Mouse (Mus musculus) heart, postnatal 4 days (tissue): ENCODE data around the gene Clock. TPM values are rescaled to one million over a fixed set of nuclear protein-coding genes. Genes with fewer than 3 reads are reported as not detected.
A peak's percentile ranks its signal among the peaks of the same experiment; 100 is the strongest.

Experiments
- DNase-seq: peaks from one replicate; pipeline ENCODE4 v3.0.0; 2021
- total RNA-seq, 2 experiments: library from RNA; stranded (reverse); gene quantifications; 2 replicates each; pipeline ENCODE4 v1.2.3; 2021

Gene Clock
- total RNA-seq = 10 to 100 TPM; 37.1 to 38.9 TPM

GRCm38 (mm10) chr5:76304452-76305341, at the start of gene Clock:
Clock (minus strand) TSS chr5:76304792.
- DNase-seq = peak; percentile 92

GRCm38 (mm10) chr5:76351953-76352611, 47.5 kb upstream of the Clock start:
- no peak for DNase-seq

- DNase-seq = no peak
These were observed 46.9 kb upstream of the Clock start for GRCm38 (mm10) chr5:76351537-76351936.

GRCm38 (mm10) chr5:76346137-76346536, 41.5 kb upstream of the Clock start:
- no peak for DNase-seq

GRCm38 (mm10) chr5:76340931-76341330, 36.3 kb upstream of the Clock start:
- no peak for DNase-seq

- no peak for DNase-seq
These were observed 32.5 kb upstream of the Clock start for GRCm38 (mm10) chr5:76337100-76337499.

GRCm38 (mm10) chr5:76333833-76334232, 29.2 kb upstream of the Clock start:
- DNase-seq = no peak

- DNase-seq = no peak
These were observed 26.4 kb upstream of the Clock start, which contains the start of gene Pdcl2 for GRCm38 (mm10) chr5:76330953-76331352. Pdcl2 (minus strand) TSS chr5:76331156.

GRCm38 (mm10) chr5:76327296-76327695, 22.7 kb upstream of the Clock start:
- no peak for DNase-seq

GRCm38 (mm10) chr5:76325113-76325512, 20.5 kb upstream of the Clock start:
- no peak for DNase-seq

GRCm38 (mm10) chr5:76321249-76322196, 16.9 kb upstream of the Clock start:
- no peak for DNase-seq

GRCm38 (mm10) chr5:76308206-76308605, 3.6 kb upstream of the Clock start:
- DNase-seq = no peak

- no peak for DNase-seq
These were observed 1.7 kb upstream of the Clock start for GRCm38 (mm10) chr5:76306261-76306660.

GRCm38 (mm10) chr5:76305616-76306015, 1.0 kb upstream of the Clock start:
- DNase-seq = peak; percentile 21

- DNase-seq = peak; percentile 93
These were observed 694 bp downstream of the Clock start for GRCm38 (mm10) chr5:76303745-76304451.

GRCm38 (mm10) chr5:76303379-76303744, 1.2 kb downstream of the Clock start:
- DNase-seq = no peak

- DNase-seq = no peak
These were observed 2.6 kb downstream of the Clock start for GRCm38 (mm10) chr5:76302009-76302408.

- DNase-seq = no peak
These were observed 15.3 kb downstream of the Clock start for GRCm38 (mm10) chr5:76289234-76289691.

GRCm38 (mm10) chr5:76288256-76288655, 16.3 kb downstream of the Clock start:
- no peak for DNase-seq

- DNase-seq = no peak
These were observed 17.5 kb downstream of the Clock start for GRCm38 (mm10) chr5:76287062-76287461.

- DNase-seq = no peak
These were observed 18.9 kb downstream of the Clock start for GRCm38 (mm10) chr5:76285699-76286098.

GRCm38 (mm10) chr5:76283890-76284289, 20.7 kb downstream of the Clock start:
- no peak for DNase-seq
